Mouse (Mus musculus) kidney, embryonic 14.5 days (tissue): ENCODE results near the gene Unc5a. TPM values are rescaled to one million over a fixed set of nuclear protein-coding genes. Genes with fewer than 3 reads are reported as not detected.

Experiments used
- ATAC-seq: fragments of 200-750 bp; cut with Nextera tagmentation; 2 replicates; pipeline ENCODE4 v1.8.0; 2017; ENCODE audit warnings: moderate number of reproducible peaks, mild to moderate bottlenecking, moderate TSS enrichment, moderate library complexity; ENCODE audit not compliant: low FRiP score, low TSS enrichment
- H3K27ac ChIP-seq: fragments of 300-500 bp; sonication (generic); 2 replicates; pipeline ENCODE4 v1.5.1; 2014; ENCODE audit warnings: low read depth, mild to moderate bottlenecking, low read length, moderate library complexity, mixed read lengths
- H3K27me3 ChIP-seq: fragments of 300-500 bp; sonication (generic); 2 replicates; pipeline ENCODE4 v1.6.1; 2014; ENCODE audit warnings: mild to moderate bottlenecking, low read length; ENCODE audit not compliant: control insufficient read depth, insufficient read depth
- H3K36me3 ChIP-seq: fragments of 300-500 bp; sonication (generic); 2 replicates; pipeline ENCODE4 v1.6.1; 2014; ENCODE audit warnings: low read length, mixed read lengths; ENCODE audit not compliant: control insufficient read depth, insufficient read depth
- H3K4me1 ChIP-seq: fragments of 300-500 bp; sonication (generic); 2 replicates; pipeline ENCODE4 v1.6.1; 2014; ENCODE audit warnings: low read length, mixed read lengths; ENCODE audit not compliant: control insufficient read depth, insufficient read depth
- H3K4me2 ChIP-seq: fragments of 300-500 bp; sonication (generic); replicated peaks from 2 replicates; pipeline ENCODE4 v1.6.1; 2014; ENCODE audit warnings: low read depth, mild to moderate bottlenecking, low read length
- H3K4me3 ChIP-seq: fragments of 300-500 bp; sonication (generic); 2 replicates; pipeline ENCODE4 v1.5.1; 2014; ENCODE audit warnings: mild to moderate bottlenecking, low read length
- H3K9ac ChIP-seq: fragments of 300-500 bp; sonication (generic); 2 replicates; pipeline ENCODE4 v1.6.1; 2014; ENCODE audit warnings: low read depth, mild to moderate bottlenecking, low read length, moderate library complexity
- H3K9me3 ChIP-seq: fragments of 300-500 bp; sonication (generic); 2 replicates; pipeline ENCODE4 v1.6.1; 2016; ENCODE audit warnings: low read length; ENCODE audit not compliant: control insufficient read depth
- WGBS: fragments of 180-500 bp; shearing (Covaris S2); extraction: QIAGEN DNeasy Blood & Tissue Kit; methylation state at CpG from one replicate; pipeline ENCODE4 v1.1.7; 2014; 5-methylcytosine and 5-hydroxymethylcytosine counted together
- polyA plus RNA-seq: library from polyadenylated mRNA; unstranded; fragments of >200 nt; fragmentation: Nextera tagmentation; extraction: Ambion mirVana; gene quantifications from 2 replicates; pipeline ENCODE4 v1.2.1, GENCODE M21; 2014

Gene Unc5a
- polyA plus RNA-seq, 1 experiment from 2014 or later, result 2.5 TPM

GRCm38 (mm10) chr13:54983001-54983400, 33.8 kb downstream of the Unc5a start:
- Histone ChIP-seq H3K36me3 (no peaks in the 10 kb centered on the region), H3K27me3 (peaks cover 4% of the 10 kb centered on the region; the same call in 1 of the 2 replicates), H3K9me3 (no peaks in the 10 kb centered on the region), H3K9ac (no peak overlapping the region), H3K27ac (no peak overlapping the region), H3K4me2 (no peak overlapping the region), H3K4me3 (no peak overlapping the region), H3K4me1 (peaks cover 9% of the 10 kb centered on the region; the same call in 1 of the 2 replicates)
- 79% methylated on average over 8 of the region's 8 CpGs for WGBS
- ATAC-seq, result no peak

- peaks cover 9% of the 10 kb centered on the region; the same call in 1 of the 2 replicates for H3K4me1 ChIP-seq
- no peaks in the 10 kb centered on the region for H3K9me3 ChIP-seq
- H3K27me3 ChIP-seq, result peaks cover 4% of the 10 kb centered on the region; the same call in 1 of the 2 replicates
- WGBS, result 55% methylated on average over 2 of the region's 2 CpGs
- H3K27ac ChIP-seq, result no peak overlapping the region
- no peak overlapping the region for H3K4me2 ChIP-seq
- no peak overlapping the region for H3K4me3 ChIP-seq
- no peak overlapping the region for H3K9ac ChIP-seq
- ATAC-seq, result no peak
- H3K36me3 ChIP-seq, result no peaks in the 10 kb centered on the region
Measured at GRCm38 (mm10) chr13:54983614-54984013, 34.4 kb downstream of the Unc5a start.

- WGBS, result 40% methylated on average over 9 of the region's 9 CpGs
- Histone ChIP-seq H3K9me3 (no peaks in the 10 kb centered on the region), H3K27me3 (no peaks in the 10 kb centered on the region), H3K4me2 (no peak overlapping the region), H3K4me3 (no peak overlapping the region), H3K4me1 (peaks cover 9% of the 10 kb centered on the region; the same call in 1 of the 2 replicates), H3K36me3 (no peaks in the 10 kb centered on the region), H3K27ac (no peak overlapping the region), H3K9ac (no peak overlapping the region)
- no peak; the same call in 1 of the 2 replicates for ATAC-seq
Measured at GRCm38 (mm10) chr13:54987405-54987804, 38.2 kb downstream of the Unc5a start.

- Histone ChIP-seq H3K4me2 (no peak overlapping the region), H3K27me3 (no peaks in the 10 kb centered on the region), H3K9ac (no peak overlapping the region), H3K9me3 (no peaks in the 10 kb centered on the region), H3K4me3 (no peak overlapping the region), H3K27ac (no peak overlapping the region), H3K36me3 (no peaks in the 10 kb centered on the region), H3K4me1 (peaks cover 9% of the 10 kb centered on the region; the same call in 1 of the 2 replicates)
- 45% methylated on average over 7 of the region's 7 CpGs for WGBS
- ATAC-seq, result no peak
Measured at GRCm38 (mm10) chr13:54988181-54988760, 39.1 kb downstream of the Unc5a start.

- Histone ChIP-seq H3K4me3 (no peak overlapping the region), H3K36me3 (no peaks in the 10 kb centered on the region), H3K9me3 (no peaks in the 10 kb centered on the region), H3K9ac (no peak overlapping the region), H3K27ac (no peak overlapping the region), H3K4me2 (no peak overlapping the region), H3K4me1 (peaks cover 8% of the 10 kb centered on the region; the same call in 1 of the 2 replicates), H3K27me3 (no peaks in the 10 kb centered on the region)
- ATAC-seq, result no peak
- 87% methylated on average over 7 of the region's 7 CpGs for WGBS
Measured at GRCm38 (mm10) chr13:54992215-54992614, 43.0 kb downstream of the Unc5a start.

GRCm38 (mm10) chr13:54994576-54994975, 45.4 kb downstream of the Unc5a start:
- H3K9me3 ChIP-seq, result no peaks in the 10 kb centered on the region
- no peak for ATAC-seq
- no peak overlapping the region for H3K9ac ChIP-seq
- no peaks in the 10 kb centered on the region for H3K27me3 ChIP-seq
- H3K4me3 ChIP-seq, result no peak overlapping the region
- 21% methylated on average over 4 of the region's 4 CpGs for WGBS
- no peak overlapping the region for H3K27ac ChIP-seq
- H3K4me2 ChIP-seq, result no peak overlapping the region
- H3K36me3 ChIP-seq, result no peaks in the 10 kb centered on the region
- H3K4me1 ChIP-seq, result no peaks in the 10 kb centered on the region

GRCm38 (mm10) chr13:54995161-54995560, 46.0 kb downstream of the Unc5a start:
- no peaks in the 10 kb centered on the region for H3K27me3 ChIP-seq
- whole genome bisulfite sequencing, result 76% methylated on average over 6 of the region's 6 CpGs

GRCm38 (mm10) chr13:54997568-54997967, 48.4 kb downstream of the Unc5a start:
- no peaks in the 10 kb centered on the region for H3K9me3 ChIP-seq
- no peak overlapping the region for H3K4me3 ChIP-seq
- no peaks in the 10 kb centered on the region; the same call in 1 of the 2 replicates for H3K27me3 ChIP-seq
- H3K9ac ChIP-seq, result no peak overlapping the region
- H3K36me3 ChIP-seq, result no peaks in the 10 kb centered on the region
- H3K4me2 ChIP-seq, result no peak overlapping the region
- 88% methylated on average over 8 of the region's 8 CpGs for WGBS
- no peak for ATAC-seq
- no peak overlapping the region for H3K27ac ChIP-seq
- no peaks in the 10 kb centered on the region for H3K4me1 ChIP-seq

More at GRCm38 (mm10) chr13:54995161-54995560, 46.0 kb downstream of the Unc5a start:
- Histone ChIP-seq H3K4me1 (no peaks in the 10 kb centered on the region), H3K36me3 (no peaks in the 10 kb centered on the region), H3K27ac (no peak overlapping the region), H3K9ac (no peak overlapping the region), H3K9me3 (no peaks in the 10 kb centered on the region), H3K4me2 (no peak overlapping the region), H3K4me3 (no peak overlapping the region)
- no peak for ATAC-seq

- no peak overlapping the region for H3K27ac ChIP-seq
- WGBS, result 71% methylated on average over 10 of the region's 10 CpGs
Measured at GRCm38 (mm10) chr13:55000433-55000832, 51.2 kb downstream of the Unc5a start.

More at GRCm38 (mm10) chr13:55000433-55000832, 51.2 kb downstream of the Unc5a start:
- Histone ChIP-seq H3K4me1 (no peaks in the 10 kb centered on the region), H3K36me3 (no peaks in the 10 kb centered on the region), H3K9ac (no peak overlapping the region), H3K27me3 (no peaks in the 10 kb centered on the region; the same call in 1 of the 2 replicates), H3K4me3 (no peak overlapping the region), H3K4me2 (no peak overlapping the region), H3K9me3 (no peaks in the 10 kb centered on the region)
- ATAC-seq, result no peak
